Mouse (Mus musculus) lung, embryonic 16.5 days (tissue): ENCODE measurements around the gene Rln1. TPM values are rescaled to one million over a fixed set of nuclear protein-coding genes. Genes with fewer than 3 reads are reported as not detected.

Experiments used
- ATAC-seq: fragments of 200-750 bp; cut with Nextera tagmentation; 2 replicates; pipeline ENCODE4 v1.8.0; 2017; ENCODE audit warnings: low read depth, mild to moderate bottlenecking, moderate library complexity
- H3K27ac ChIP-seq: fragments of 300-500 bp; sonication (generic); 2 replicates; pipeline ENCODE4 v1.5.1; 2014; ENCODE audit warnings: mild to moderate bottlenecking, control low read depth, low read length
- H3K27me3 ChIP-seq: fragments of 300-500 bp; sonication (generic); 2 replicates; pipeline ENCODE4 v1.6.1; 2014; ENCODE audit warnings: low read depth, low read length, mixed read lengths; ENCODE audit not compliant: control insufficient read depth, insufficient read depth
- H3K36me3 ChIP-seq: fragments of 300-500 bp; sonication (generic); 2 replicates; pipeline ENCODE4 v1.6.1; 2014; ENCODE audit warnings: low read length; ENCODE audit not compliant: control insufficient read depth, insufficient read depth
- H3K4me1 ChIP-seq: fragments of 300-500 bp; sonication (generic); replicated peaks from 2 replicates; pipeline ENCODE4 v1.6.1; 2014; ENCODE audit warnings: low read length, mixed read lengths; ENCODE audit not compliant: control insufficient read depth, insufficient read depth
- H3K4me2 ChIP-seq: fragments of 300-500 bp; sonication (generic); 2 replicates; pipeline ENCODE4 v1.6.1; 2014; ENCODE audit warnings: low read depth, low read length, control low read depth
- H3K4me3 ChIP-seq: fragments of 300-500 bp; sonication (generic); 2 replicates; pipeline ENCODE4 v1.5.1; 2014; ENCODE audit warnings: mild to moderate bottlenecking, low read length, control low read depth
- H3K9ac ChIP-seq: fragments of 300-500 bp; sonication (generic); 2 replicates; pipeline ENCODE4 v1.6.1; 2014; ENCODE audit warnings: low read length, control low read depth
- H3K9me3 ChIP-seq: fragments of 300-500 bp; sonication (generic); 2 replicates; pipeline ENCODE4 v1.6.1; 2016; ENCODE audit warnings: low read length; ENCODE audit not compliant: control insufficient read depth
- WGBS: fragments of 180-500 bp; shearing (Covaris S2); extraction: QIAGEN DNeasy Blood & Tissue Kit; methylation state at CpG from one replicate; pipeline ENCODE4 v1.1.7; 2014; 5-methylcytosine and 5-hydroxymethylcytosine counted together
- polyA plus RNA-seq: library from polyadenylated mRNA; unstranded; fragments of >200 nt; fragmentation: Nextera tagmentation; extraction: Ambion mirVana; gene quantifications from 2 replicates; pipeline ENCODE4 v1.2.1, GENCODE M21; 2015

Gene Rln1
- polyA plus RNA-seq, 1 experiment from 2014 or later: 0.14 TPM

DNA sequence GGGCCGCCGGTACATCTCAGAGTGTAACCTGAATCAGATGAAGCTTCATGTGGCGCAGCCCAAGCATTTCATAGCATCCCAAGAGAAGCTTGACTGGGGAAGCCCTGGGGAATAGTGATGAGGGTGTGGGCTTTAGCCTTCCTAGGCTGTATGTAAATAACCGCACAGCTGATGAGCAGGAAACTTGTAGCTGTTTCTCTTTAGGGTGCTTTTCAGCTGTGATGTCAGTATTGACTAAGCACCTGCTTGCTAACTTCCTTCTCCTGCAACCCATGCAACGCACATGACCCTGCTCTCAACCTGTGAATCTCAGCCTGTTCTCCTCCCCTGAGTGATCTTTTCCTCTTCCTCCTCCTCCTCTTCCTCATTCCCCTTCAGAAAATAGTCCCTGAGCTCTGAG lies 29.6 kb upstream of the Rln1 start:
- 78% methylated on average over 5 of the region's 5 CpGs for WGBS

DNA sequence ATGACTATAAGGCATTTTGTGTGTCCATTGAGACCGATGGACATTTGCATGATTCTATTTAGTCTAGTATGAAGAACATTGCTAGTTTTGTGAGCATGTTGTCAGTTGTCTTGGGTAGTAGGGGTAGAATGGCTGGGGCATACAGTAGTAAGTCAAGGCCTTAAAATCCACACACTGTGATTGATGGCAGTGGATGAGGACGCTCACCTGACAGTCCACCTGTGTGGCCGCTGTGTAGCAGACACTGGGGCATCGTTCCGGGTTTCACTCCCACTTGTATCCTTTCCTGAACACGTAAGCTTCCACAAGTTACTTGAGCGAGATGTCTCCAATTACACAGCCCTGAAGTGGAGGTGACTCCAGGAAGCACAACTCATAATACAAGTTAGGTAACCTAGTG lies 29.1 kb upstream of the Rln1 start:
- H3K27ac ChIP-seq: no peak overlapping the region
- H3K27me3 ChIP-seq: no peaks in the 10 kb centered on the region
- ATAC-seq: no peak
- no peak overlapping the region for H3K4me3 ChIP-seq
- H3K9me3 ChIP-seq: no peaks in the 10 kb centered on the region
- no peaks in the 10 kb centered on the region for H3K36me3 ChIP-seq
- no peak overlapping the region for H3K4me2 ChIP-seq
- H3K9ac ChIP-seq: no peak overlapping the region
- peaks cover 12% of the 10 kb centered on the region; the same call in 1 of the 2 replicates for H3K4me1 ChIP-seq
- WGBS: 78% methylated on average over 7 of the region's 7 CpGs

More for the DNA sequence above, 29.6 kb upstream of the Rln1 start:
- Histone ChIP-seq H3K27me3 (no peaks in the 10 kb centered on the region), H3K9me3 (no peaks in the 10 kb centered on the region), H3K4me2 (no peak overlapping the region), H3K27ac (no peak overlapping the region), H3K9ac (no peak overlapping the region), H3K4me1 (peaks cover 12% of the 10 kb centered on the region; the same call in 1 of the 2 replicates), H3K36me3 (no peaks in the 10 kb centered on the region), H3K4me3 (no peak overlapping the region)
- no peak for ATAC-seq

DNA sequence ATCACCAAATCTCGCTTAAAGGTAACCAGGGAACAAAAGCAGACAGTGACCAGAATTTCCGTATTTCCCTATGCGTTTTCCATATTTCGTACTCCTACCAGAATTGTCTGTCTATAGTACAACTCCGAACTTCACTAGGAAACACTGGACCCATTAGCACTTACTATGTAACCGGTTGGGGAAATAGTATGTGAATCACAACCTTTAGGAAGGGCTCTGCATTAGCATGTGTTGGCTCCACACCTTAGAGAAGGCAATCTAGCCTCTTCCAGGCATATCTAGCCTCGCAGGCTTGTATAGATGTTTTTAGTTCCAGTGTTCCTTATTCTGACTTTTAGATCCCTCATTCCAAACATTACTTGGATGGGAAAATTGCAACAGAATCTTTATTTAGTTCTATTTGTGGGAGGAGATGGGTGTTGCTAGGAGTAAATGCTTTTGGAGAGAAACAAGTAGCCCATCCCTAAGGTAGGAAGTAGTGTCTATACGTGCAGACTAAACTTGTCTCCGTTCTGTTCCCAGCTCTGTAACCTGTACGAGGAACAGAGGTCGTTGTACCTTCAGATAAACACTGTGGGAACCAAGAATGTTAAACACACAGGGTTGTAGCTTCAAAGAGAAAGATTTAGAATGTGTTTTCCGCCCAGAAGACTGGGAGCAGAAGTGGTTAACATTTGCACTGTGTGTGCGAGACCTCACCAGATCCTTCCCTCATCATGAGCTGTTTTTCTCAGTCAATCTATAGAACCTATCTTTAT lies 27.9 kb upstream of the Rln1 start:
- peak overlapping the region; percentile 84 for H3K9ac ChIP-seq
- peaks cover 10% of the 10 kb centered on the region; the same call in 1 of the 2 replicates for H3K4me1 ChIP-seq
- H3K27me3 ChIP-seq: no peaks in the 10 kb centered on the region
- no peaks in the 10 kb centered on the region for H3K36me3 ChIP-seq
- no peak for ATAC-seq
- H3K27ac ChIP-seq: no peak overlapping the region
- H3K4me2 ChIP-seq: peak overlapping the region; percentile 86
- WGBS: 30% methylated on average over 13 of the region's 13 CpGs
- H3K9me3 ChIP-seq: no peaks in the 10 kb centered on the region
- H3K4me3 ChIP-seq: peak overlapping the region; percentile 75

DNA sequence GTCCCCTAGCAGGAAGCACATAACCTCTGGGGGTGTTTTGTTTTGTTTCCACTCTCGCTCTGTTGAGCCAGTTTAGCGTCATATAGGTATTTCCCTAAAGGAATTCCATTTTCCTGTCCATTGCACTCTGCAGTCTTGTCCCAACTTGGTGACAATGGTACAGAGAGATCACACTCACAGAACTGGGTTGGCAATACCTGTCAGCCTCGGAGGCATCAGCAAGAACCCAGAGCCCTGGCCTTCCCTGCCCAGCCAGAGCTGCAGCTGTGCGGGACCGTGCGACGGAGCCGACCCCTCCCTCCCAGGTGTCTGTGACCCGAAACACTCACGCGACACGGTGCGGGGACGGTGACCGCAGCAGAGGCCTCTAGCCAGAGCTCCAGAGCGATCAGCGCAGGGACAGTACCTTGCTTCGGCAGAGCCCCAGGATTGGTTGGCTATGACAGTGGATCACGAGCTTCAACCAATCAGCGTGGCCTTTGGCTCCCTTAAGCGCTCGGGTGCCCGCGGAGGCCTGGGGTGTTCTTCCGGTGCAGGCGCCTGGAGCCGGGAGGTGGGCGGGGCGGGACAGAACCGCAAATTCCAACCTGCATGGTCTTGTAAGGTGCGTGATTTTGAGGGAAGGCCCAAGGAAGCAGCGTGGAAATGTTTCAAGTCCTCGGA lies 27.1 kb upstream of the Rln1 start:
- ATAC-seq: peak; percentile 100
- Histone ChIP-seq H3K4me3 (peak overlapping the region; percentile 75), H3K9ac (peak overlapping the region; percentile 84), H3K9me3 (no peaks in the 10 kb centered on the region), H3K36me3 (no peaks in the 10 kb centered on the region), H3K4me1 (peaks cover 7% of the 10 kb centered on the region; the same call in 1 of the 2 replicates), H3K27me3 (no peaks in the 10 kb centered on the region), H3K4me2 (peak overlapping the region; percentile 86), H3K27ac (0 out of 2 replicates have a peak overlapping the region, but pooled peaks have one; percentile 13)
- 2% methylated on average over 33 of the region's 33 CpGs for WGBS

DNA sequence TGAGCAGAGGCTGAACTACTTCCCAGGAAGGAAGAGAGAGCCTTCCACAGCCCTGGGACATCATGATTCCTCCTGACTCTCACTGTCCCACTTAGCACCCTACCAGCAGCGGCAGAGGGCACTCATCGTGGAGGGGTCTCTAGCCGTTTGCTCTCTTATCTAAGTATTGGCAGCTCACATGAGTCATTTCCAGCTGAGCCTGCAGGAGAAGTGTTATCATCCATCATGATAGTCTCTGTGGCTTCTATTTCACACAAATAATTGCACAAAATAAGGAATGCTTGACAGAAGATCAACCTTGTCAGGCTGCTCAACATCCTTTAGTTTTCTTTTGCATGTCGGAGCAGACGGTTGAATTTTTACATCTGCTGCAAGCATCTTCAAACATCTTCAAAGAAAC lies 25.8 kb upstream of the Rln1 start:
- Histone ChIP-seq H3K36me3 (no peaks in the 10 kb centered on the region), H3K4me2 (no peak overlapping the region), H3K4me3 (no peak overlapping the region), H3K9me3 (no peaks in the 10 kb centered on the region), H3K4me1 (peaks cover 8% of the 10 kb centered on the region; the same call in 1 of the 2 replicates), H3K27me3 (no peaks in the 10 kb centered on the region), H3K27ac (no peak overlapping the region), H3K9ac (no peak overlapping the region)
- ATAC-seq: no peak
- WGBS: 61% methylated on average over 5 of the region's 5 CpGs

DNA sequence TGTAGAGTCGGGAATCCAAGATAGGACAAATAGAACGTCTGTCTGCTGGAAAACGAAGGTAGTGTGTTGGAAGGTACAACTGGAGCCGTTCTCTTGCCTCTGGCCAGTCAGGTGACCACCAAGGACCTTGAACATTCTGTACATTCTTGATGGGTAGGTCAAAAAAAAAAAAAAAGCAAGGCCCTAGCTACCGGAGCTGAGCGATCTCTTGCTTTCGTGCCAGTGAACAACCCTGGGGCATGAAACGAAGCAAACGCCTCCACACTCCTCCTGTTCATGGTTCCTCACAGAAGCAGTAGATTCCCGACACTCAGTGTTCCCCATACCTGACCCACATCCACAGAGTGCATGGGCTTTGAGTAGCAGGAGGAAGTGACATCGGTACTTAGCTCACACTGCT lies 21.8 kb upstream of the Rln1 start:
- no peak for ATAC-seq
- Histone ChIP-seq H3K9me3 (no peaks in the 10 kb centered on the region), H3K4me1 (peaks cover 6% of the 10 kb centered on the region; the same call in 1 of the 2 replicates), H3K4me3 (no peak overlapping the region), H3K27me3 (no peaks in the 10 kb centered on the region), H3K9ac (no peak overlapping the region), H3K27ac (no peak overlapping the region), H3K36me3 (no peaks in the 10 kb centered on the region), H3K4me2 (no peak overlapping the region)
- 87% methylated on average over 11 of the region's 11 CpGs for WGBS

DNA sequence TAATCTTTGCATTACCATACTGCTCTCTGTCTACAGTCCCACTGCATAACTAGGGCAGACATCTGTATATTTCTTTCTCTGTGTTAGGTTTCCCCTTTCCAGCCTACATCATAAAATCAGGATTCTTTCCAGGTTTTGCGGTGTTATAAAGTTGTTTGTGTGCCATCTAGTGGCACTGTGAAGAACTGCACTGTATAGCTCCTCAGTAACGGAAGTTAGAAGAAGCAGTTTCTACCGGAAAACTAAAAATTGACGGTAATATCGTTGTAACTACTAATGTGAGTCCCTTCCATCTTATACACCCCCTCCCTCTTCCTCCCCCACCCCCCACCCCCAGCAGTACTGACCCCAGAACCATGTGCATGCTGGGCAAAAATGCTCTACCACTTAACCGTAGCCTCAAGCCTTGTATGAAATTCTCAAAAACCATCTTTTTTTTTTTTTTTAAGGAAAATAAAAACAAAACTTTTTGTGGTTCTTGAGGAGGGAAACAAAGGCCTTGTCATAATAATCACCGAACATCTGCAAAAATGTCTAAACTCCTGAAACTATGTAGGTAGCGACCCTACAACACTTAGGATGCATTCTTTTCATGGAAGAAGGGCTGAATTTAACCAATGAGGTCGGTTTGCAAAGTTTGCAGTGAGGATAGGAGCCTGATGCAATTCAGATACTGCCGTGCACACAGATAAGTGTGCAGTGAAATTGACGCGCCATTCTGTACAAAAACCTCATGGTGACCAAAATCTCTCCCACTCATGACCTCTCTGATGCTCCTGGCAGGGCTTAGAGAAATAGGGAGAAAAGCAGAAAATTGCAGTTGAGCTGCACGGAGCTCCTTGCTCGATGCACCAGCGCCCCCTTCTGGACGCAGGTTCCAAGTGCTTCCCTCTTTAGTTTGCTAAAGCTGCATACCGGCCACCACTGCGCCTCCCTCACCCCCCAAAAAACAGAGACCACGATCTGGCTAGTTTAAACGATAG lies 20.7 kb upstream of the Rln1 start:
- peak overlapping the region; percentile 71 for H3K4me2 ChIP-seq
- no peaks in the 10 kb centered on the region for H3K9me3 ChIP-seq
- H3K4me3 ChIP-seq: peak overlapping the region; percentile 46
- H3K27ac ChIP-seq: no peak overlapping the region
- peak; percentile 84 for ATAC-seq
- H3K36me3 ChIP-seq: no peaks in the 10 kb centered on the region
- 0 out of 2 replicates have a peak, but pooled peaks cover 2% of the 10 kb centered on the region for H3K4me1 ChIP-seq
- 3% methylated on average over 20 of the region's 20 CpGs for WGBS
- H3K9ac ChIP-seq: no peak overlapping the region
- no peaks in the 10 kb centered on the region for H3K27me3 ChIP-seq

DNA sequence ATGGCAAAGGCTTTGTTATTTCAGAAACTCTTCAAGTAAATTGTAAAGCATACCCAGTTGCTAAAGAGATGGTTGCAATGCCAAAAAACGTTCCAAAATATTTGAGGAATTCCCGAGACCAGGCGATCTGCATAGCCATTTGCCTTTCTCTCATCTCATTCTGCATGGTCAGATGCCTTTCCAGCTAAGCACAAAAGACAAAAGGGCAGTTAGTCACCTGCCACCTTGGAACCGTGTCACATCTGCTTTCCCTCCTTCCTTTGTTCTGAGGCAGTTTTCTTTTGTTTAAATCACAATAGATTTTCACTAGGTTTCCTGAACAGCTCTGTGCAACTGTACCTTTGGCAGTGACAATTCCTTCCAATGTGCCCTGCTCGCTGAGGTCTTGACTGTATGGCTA lies 16.5 kb upstream of the Rln1 start:
- Histone ChIP-seq H3K27ac (no peak overlapping the region), H3K9ac (no peak overlapping the region), H3K27me3 (no peaks in the 10 kb centered on the region), H3K36me3 (no peaks in the 10 kb centered on the region), H3K9me3 (no peaks in the 10 kb centered on the region), H3K4me2 (no peak overlapping the region), H3K4me1 (0 out of 2 replicates have a peak, but pooled peaks cover 2% of the 10 kb centered on the region), H3K4me3 (no peak overlapping the region)
- ATAC-seq: no peak
- 39% methylated on average over 5 of the region's 5 CpGs for WGBS
